Mouse (Mus musculus): ENCODE results near the gene Ccdc78.
"Not testable (repeated sequence)": the region's sequence is repeated elsewhere in the genome, so short reads cannot be mapped to it uniquely, and the experiment has no call there.

Ccdc78 gene

DNA sequence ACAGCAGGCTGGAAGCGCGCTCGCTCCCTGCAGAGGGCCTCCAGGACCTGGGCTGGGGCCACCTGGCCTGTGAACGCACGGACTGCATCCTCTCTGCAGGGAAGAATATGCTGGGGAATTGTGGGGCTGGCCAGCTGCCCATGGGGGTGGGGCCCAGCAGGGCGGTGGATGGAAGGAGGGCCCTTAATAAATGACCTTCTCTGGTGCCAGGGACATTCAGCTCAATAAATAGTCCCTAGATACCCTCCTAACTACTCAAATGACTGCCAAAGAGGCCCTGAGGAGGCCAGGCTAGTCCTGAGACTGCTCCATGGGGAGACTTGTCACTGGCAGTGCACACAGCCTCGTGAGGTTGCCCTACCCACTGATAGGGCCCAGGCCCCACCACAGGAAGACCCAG, 3.3 kb upstream of the Ccdc78 start:
- DNase-seq (ENCODE audit: low spot score in 2 of 2): no peak

DNA sequence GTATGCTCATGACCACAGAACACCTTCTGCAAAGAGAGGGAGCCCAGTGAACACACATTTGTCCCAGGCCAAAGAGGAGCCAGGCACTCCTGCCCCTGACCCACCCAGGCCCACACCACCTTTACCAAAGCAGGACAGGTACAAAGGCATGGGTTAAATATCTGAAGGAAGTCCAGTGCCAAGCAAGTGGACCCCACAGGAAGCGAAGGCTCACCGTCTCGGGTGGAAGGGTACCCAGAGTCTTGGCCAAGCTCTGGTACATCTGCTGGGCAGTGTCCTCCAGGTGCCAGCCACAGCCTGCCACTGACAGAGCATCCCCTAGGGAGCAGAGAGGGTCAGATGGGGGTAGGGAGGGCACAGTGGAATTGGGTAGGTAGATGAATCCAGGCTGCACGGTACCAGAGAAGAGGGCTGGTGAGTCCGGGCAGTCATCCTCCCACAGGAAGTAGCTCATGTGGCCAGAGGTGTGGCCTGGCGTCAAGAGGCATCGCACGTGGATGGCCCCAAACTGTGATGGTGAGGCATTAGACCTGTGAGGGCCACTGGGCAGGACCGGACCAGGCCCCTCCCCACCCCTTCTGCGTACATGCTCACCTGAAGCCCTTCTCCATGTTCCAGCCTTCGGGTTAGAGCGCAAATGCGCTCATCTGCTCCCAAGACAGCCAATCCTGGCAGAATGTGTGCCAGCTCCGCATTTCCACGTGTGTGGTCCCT, 2.4 kb upstream of the Ccdc78 start:
- no peak for DNase-seq (ENCODE audit: low spot score in 2 of 2)

DNA sequence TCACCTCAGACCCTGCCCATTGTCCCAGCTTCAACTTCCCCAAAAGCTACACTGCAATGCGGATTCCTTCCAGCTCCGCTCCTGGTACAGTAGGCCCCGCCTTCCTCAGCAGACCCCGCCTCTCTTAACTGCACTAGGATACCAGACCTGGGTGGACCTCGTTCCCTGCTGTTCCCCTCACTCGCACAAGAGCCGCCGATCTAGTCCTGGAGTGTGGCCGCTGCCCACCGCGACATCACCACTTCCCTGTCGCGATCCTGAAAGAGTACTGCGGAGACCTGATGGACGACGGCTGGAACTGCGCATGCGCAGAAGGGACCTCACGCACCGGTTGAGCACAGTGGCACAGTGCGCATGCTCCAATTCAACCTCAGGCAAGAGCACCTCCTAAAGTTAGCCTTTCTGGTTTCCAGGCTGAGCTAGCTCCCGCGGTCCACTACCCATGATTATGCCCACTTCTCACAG, 1.1 kb upstream of the Ccdc78 start, which contains the start of gene Haghl:
Gene Haghl, minus strand, starts transcription at position 393 of the 465 bp plus-strand sequence.
- peak; percentile 94 for DNase-seq (ENCODE audit: low spot score in 2 of 2)

DNA sequence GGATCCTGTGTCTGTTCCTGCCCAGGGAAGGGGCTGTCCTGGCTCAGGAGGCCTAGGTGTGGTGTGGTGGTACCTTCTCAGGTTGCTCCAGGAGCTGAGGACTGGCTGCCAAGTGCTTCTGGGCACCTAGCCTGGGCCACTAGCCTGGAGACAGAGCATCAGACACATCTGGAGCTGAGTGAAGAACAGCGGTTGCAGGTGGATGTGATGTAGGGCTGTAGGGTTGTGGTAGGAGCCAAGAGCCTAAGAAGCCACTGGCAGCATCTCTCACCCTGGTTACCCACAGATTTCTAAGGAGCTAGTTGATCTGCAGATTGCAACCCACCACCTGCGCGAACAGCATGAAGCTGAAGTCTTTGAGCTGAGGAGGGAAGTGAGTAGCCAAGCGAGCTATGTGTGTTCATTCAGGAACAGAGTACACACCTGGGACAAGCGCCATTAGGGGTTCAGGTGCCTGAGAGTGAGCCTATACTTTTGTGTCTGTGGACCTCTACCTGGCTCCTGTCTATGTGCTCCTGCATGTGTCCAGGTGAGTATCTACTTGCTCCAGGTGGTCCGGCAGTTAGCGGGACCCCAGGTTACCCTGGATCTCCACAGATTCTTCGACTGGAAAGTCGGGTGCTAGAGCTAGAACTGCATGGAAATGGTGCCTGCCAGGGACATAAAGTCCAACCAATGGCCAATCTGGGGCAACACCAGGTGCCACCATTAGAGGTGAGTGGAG, 563 bp downstream of the Ccdc78 start:
- no peak for DNase-seq (ENCODE audit: low spot score in 2 of 2)

DNA sequence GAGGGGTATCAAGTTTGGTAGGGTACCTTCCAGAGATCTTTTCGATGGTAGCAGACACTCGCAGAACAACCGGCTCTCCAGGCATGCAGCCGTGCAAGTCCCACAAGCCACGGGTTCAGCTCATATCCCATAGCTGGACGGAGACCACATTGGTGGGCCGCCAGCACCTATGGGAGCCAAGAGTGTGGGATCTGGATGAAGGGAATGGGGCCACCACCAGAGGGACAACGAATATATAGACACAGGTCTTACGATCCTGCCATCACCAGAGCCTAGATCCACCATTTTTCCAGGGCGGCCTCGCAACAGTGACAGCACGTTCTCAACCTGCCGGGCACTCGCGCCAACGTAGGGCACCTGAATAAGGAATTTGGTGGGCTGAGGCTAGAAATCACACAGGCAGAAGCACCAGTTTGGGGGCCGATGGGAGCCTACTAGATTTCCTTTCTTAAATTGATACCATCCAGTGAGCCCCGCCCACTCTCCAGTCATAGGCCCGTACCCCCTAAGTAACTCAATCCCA, 5.0 kb downstream of the Ccdc78 start:
- no peak for DNase-seq (ENCODE audit: low spot score in 2 of 2)

DNA sequence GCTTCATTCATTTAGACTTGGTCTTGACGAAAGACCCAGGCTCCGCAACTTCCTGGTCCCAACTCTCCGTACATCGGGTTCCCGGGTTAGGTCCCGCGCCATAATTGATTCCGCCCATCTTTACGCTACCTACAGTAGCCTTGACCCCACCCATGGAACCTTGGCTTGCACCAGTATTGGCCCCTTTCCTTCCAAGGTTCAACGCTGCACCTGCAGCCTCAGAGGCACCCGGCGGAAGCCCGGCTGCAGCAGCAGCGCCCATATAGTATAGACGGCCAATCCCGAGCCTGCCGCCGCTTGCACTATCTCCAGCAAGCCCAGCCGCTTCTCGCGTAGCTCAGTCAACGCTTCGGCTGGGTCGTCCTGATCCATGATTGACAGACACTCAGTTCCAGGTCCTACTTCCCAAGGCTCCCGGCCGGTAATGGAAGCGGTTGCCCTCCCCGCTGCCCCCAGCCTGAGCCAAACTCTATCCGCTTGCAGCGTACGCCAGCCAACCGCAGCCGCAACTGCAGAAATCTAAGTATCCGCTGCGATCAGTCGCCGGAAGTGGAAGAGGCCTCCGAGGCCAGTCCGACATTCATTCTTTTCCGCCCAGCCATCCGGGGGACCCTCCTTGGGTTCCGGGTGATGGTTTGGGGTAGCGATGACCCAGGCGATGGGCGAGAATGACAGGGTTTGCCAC, 5.6 kb downstream of the Ccdc78 start:
- peak; percentile 81 to 84 for DNase-seq (ENCODE audit: low spot score in 2 of 2)

DNA sequence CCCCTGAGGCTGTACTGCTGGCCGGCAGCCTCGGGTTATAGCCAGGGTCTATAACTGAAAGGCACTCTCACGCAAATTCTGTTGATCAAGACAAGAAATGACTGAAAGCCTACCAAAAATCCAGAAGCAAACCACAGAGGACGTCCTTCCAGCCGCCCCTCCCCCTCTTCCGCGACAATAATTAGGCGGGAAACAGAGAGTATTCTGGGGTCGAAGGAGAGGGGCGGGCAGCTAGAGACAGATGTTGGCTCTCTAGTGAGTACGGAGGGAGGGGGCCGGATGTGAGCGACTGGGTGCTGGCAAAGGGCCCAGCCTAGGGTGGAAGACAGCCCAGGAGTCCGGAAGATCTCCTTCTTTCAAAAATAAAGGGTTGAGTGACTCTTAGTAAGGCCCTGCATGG, 6.2 kb downstream of the Ccdc78 start, which contains the start of gene Fam173a:
Gene Fam173a, minus strand, starts transcription at position 287 of the 400 bp plus-strand sequence.
- peak; percentile 33 to 69 for DNase-seq (ENCODE audit: low spot score in 2 of 2)

DNA sequence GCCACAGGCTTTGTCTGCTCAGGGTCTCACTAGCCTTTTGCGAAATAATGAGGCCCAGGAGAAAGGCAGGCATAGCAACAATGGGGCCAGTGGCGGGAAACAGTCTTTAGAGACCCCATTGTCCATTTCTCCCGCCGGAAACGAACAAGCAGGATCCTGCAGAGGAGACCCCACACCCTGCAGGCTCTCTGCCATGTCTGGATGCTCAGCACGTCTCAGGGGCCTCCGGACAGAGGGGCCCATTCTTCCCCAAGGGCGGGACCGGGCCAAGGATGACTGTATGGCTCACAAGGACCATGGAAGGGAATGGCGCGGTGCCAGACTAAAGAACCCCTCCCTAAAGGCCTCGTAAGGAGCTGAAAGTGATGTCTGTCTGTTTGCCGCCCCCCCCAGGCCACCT, 7.8 kb downstream of the Ccdc78 start:
- no peak for DNase-seq (ENCODE audit: low spot score in 2 of 2)

DNA sequence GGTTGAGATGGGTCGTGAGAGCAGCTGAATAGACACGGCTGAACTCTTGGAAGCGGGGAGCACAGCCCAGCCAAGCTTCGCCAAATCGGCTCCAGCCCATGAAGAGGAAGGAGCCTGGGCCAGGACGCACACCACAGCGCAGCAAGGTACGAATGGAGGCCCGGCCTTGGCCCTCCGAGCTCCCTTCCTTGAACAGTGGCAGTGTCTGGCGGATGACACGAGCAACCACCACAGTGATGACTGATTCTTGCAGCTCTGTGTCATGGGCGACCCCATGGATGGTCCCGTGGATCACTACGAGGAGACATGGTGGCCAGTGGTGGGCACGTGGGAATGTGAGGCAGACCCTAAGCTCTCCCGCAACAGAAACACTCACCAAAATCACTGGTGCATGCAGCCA, 8.6 kb downstream of the Ccdc78 start:
- no peak for DNase-seq (ENCODE audit: low spot score in 2 of 2)

DNA sequence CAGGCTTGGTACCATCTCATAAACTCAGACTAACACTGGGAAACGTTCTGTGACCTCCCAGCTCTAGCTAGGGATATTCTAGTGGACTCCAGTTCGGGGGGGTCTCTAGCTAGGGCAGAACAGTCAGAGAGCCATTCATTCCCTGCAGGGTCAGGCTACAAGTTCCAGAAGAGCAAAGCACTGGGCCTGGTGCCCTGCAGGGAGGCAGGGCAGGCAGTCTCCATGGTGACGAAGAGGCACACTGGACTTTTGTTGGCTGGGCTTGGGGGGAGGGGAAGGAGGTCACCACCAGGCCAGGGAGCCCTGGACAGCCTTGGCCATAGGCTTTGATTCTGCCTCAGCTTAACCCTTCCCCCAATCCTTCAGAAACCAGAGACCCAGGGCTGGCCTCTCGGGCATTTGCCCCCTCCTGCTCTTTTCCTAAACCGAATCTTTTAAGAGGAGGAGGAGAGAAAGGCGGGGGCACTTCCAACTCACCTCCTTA, 9.3 kb downstream of the Ccdc78 start, which contains the start of gene AC134908.4:
Gene AC134908.4, minus strand, starts transcription at position 51 of the 484 bp plus-strand sequence.
- no peak for DNase-seq (ENCODE audit: low spot score in 2 of 2)

DNA sequence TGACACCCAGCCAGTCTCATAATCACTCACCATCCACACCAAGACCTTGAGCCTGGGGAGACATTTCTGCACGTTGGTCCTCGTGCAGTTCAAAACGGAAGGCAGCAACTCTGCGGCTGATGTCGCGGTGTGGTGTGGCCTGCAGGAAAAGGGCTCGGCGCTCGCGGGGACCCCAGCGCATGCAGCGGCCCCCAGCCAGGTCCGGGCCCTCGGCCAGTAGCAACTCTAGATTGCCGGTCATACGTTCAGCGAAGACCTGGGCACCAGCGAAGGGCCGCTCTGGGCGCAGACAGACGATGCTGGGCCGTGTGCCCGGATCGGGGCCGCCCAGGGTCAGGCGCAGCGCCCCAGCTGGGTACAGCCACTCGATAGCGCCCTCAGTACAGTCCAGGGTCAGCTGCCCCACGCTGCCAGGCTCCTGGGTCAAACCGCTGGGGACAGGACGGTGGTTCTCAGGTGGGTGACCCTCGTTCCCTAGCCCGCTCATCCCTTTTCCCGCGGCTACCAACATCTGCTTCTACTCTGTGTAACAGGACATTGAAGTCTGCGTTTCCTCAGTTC, 9.9 kb downstream of the Ccdc78 start:
- DNase-seq (ENCODE audit: low spot score in 2 of 2): no peak

DNA sequence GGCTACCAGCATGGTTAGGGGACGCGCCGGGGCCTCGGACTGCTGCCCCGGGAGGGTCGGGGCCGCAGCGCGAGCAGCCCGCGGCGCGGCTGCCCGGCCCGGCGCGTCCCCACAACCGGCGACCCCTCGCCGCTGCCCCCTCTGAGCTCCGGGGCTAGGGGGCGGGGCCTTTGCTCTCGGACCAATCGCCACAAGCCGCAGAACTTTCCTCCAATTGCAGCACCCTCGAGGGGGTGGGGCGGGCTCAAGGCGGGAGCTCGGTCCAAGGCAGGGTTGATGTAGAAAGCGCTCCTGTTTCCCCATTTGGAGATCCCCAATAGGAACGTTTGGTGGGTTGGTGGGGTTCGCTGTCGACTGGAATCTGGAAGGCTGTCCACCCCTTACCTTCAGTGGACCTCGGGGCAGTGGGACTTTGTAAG, 10.6 kb downstream of the Ccdc78 start, which contains the start of gene Metrn:
Gene Metrn, minus strand, starts transcription at position 186 of the 419 bp plus-strand sequence.
- DNase-seq (ENCODE audit: low spot score in 2 of 2): peak; percentile 76 to 84

DNA sequence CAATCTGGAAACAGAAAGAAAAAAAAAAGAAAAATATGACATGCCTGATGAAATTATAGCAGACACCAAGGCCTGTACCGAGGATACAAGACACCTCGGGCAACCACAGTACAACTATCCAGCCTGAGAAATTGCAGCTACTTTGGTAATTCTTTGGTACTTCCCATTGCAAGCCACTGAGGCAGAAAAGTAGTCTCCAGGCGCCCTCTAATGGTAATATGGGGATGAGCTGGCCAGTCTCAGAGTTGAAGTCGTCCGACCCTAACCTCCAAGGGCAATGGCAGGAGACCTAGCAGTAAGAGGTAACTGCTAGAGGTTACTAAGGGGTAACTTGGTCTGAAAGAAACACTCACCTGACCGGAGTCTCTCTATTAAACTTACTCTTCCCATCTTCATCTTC, 14.6 kb downstream of the Ccdc78 start:
- peak in 1 of 2 experiments; percentile 57 for DNase-seq (ENCODE audit: low spot score in 2 of 2)

DNA sequence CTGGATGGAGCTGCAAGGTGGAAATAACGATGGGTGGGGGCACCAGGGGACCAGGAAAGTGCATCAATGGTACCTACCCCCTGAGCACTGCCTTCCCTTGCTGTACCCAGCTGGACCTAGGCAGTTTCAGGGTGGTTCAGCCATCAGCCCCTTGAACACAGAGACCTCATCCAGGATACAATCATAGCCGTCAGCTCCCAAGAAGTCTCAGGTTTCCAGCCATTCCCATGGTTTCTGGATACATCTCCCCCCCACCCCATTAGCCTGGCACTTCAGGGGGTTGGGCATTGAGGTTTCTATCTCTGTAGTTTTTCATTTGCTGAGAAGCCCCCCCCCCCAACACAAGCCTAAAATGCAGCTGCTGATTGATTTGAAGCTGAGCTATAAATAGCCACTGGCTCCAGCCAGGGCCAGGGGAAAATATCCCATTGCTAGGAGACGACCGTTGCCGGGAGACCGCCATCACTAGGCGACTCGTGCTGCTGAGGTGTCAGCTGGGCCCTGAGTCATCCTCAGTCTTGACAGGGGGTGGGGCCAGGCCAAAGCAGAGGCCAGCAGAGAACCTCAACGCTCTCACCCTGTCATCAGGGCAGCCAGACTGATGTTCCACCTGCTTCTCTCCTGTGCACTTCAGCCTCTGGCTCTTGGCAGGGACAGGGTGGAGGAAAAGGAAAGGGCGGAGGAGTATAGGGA, 16.6 kb downstream of the Ccdc78 start:
- DNase-seq (ENCODE audit: low spot score in 2 of 2): no peak

DNA sequence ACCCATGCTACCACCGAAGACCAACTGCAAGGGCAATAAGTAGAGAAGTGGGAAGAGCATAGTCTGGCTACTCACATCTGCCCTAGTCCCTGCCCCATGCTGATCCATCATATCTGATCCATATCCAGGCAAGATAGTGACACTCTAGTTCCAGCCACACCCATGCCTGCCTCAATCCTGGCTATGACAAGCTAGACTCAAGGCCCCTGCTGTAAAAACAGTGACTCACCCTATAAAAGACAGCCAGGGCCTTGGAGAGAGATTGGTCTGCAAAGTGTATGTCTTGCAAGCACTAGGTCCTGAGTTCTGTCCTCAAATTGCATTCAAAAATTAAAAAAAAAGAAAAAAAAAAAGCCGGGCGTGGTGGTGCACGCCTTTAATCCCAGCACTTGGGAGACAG, 20.1 kb downstream of the Ccdc78 start:
- DNase-seq (ENCODE audit: low spot score in 2 of 2): no peak

DNA sequence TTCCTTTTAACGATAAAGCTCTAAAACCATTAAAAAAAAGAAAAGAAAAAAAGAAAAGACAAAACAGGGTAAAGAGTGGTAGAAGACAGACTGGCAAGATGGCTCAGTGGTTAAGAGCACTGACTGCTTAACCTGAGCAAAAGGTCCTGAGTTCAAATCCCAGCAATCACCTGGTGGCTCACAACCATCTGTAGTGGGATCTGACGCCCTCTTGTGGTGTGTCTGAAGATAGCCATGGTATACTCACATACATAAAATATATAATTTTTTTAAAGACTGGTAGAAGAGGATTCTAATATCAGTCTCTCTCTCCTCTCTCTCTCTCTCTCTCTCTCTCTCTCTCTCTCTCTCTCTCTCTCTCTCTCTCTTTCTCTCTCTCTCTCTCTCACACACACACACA, 21.1 kb downstream of the Ccdc78 start:
- DNase-seq (ENCODE audit: low spot score in 2 of 2): not testable (repeated sequence)

DNA sequence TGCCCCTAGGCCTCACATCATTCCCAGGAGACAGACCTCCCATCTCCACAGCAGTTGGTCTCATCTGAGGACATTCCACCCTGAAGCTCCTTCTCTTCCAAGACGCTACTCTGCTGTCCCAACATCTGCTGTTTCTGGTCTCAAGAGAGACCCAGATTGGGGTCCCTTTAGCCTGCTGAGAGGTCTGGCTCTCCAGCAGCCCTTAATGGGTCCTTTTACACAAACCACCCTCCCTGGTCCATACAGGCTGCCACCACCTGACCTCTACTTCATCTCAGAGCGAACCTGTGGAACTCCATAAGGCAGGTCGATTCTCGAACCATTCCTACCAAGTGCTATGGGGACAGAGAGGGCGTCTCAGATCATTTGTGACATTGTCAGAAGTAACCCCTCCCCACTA, 21.6 kb downstream of the Ccdc78 start:
- no peak for DNase-seq (ENCODE audit: low spot score in 2 of 2)

DNA sequence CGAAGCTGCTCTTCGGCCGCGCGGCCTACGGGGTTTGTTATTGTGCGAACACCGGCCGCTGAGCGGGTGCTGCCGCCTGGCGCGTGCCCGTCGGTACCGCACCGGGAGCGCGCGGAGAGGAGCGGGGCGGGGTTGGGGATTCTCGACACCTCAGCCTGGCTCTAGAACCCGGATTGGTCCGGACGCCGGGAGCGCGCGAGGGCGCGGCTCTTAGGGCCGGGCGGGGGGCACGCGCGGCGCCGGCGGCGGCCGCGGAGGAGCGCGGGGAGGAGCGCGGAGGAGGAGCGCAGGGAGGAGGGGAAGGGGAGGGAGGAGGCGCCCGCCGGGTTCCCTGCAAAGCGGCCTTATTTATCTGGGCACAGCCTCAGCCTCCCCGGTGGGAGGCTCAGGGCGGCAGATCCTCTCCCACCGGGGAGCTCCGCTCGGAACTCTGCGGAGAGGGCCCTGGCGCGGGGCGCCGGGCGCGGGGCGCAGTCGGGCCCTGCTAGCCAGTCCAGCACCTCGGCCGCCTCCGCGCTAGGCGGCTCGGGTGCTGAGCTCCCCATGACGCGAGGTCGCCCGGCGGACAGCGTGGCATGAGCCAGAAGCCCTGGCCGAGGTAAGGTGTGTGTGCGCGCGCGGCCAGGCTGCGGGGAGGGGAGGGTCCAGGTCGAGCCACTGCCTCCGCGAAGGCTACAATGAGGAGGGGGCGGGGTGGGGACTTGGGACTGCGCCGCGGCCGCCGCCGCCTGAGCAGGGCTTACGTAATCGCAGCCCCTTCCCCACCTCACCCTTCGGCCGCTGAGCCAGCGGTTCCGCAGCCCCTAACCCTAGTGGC, 22.6 kb downstream of the Ccdc78 start, which contains the start of gene Fbxl16:
Gene Fbxl16, plus strand, starts transcription at position 297 of the 817 bp plus-strand sequence.
- DNase-seq (ENCODE audit: low spot score in 2 of 2): peak in 1 of 2 experiments; percentile 66

DNA sequence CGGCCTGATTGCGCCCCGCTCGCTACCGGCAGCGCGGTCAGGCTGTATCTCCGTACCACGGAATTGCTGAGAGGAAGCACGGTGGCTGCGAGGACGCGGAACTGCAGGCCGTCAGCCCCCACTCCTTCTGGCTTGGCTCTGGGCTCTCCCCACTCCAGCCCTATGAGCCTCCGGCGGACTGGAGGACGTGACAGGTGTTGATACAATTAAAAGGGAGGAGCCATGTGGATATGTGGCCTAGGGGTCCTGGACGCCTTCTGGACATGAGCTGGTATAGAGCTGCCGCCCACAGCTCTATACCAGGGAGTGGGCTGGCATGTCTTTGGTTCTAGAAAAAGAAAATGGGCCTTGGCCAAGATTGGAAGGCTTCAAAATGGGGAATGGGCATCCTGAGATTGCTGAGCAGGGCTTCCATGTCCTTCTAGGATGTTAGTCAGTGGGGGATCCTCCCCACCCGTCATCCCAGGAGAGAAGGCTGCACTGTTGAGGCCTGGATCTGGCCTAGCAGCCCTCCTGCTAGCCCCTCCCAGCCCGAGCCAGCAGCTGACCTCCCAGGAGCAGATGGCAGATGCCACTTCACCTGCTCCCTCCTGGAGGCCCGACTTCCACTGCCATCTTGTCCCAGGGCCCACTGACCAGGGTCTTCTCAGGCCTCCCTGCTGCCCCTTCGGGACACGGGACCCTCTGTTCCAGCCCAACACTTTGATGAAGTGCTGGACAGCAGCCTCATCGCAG, 23.4 kb downstream of the Ccdc78 start:
- no peak for DNase-seq (ENCODE audit: low spot score in 2 of 2)

Measured in urinary bladder, postnatal 36 days (tissue).